Mouse (Mus musculus): ENCODE data around the gene Tubgcp2.

Gene Tubgcp2

GRCm38 (mm10) chr7:139984505-139984904, 52.0 kb downstream of the Tubgcp2 start:
- in situ Hi-C loops (cut with MboI; ENCODE audit: low sequenced_read_pairs): no loop called here

GRCm38 (mm10) chr7:139982058-139982457, 54.4 kb downstream of the Tubgcp2 start:
- in situ Hi-C loops (cut with MboI; ENCODE audit: low sequenced_read_pairs): no loop called here

GRCm38 (mm10) chr7:139980778-139981177, 55.7 kb downstream of the Tubgcp2 start:
- in situ Hi-C loops (cut with MboI; ENCODE audit: low sequenced_read_pairs): no loop called here

GRCm38 (mm10) chr7:139979011-139979719, 57.3 kb downstream of the Tubgcp2 start:
- in situ Hi-C loops (cut with MboI; ENCODE audit: low sequenced_read_pairs): no loop called here

- in situ Hi-C loops (cut with MboI; ENCODE audit: low sequenced_read_pairs): no loop called here
Measured at GRCm38 (mm10) chr7:139978278-139978892, 58.1 kb downstream of the Tubgcp2 start, which contains the start of gene 6430531B16Rik. 6430531B16Rik (minus strand) TSS chr7:139978755.

GRCm38 (mm10) chr7:139975471-139975870, 61.0 kb downstream of the Tubgcp2 start:
- in situ Hi-C loops (cut with MboI; ENCODE audit: low sequenced_read_pairs): no loop called here

- in situ Hi-C loops (cut with MboI; ENCODE audit: low sequenced_read_pairs): no loop called here
Measured at GRCm38 (mm10) chr7:139974307-139974706, 62.2 kb downstream of the Tubgcp2 start.

GRCm38 (mm10) chr7:139972923-139973331, 63.5 kb downstream of the Tubgcp2 start:
- in situ Hi-C loops (cut with MboI; ENCODE audit: low sequenced_read_pairs): no loop called here

- in situ Hi-C loops (cut with MboI; ENCODE audit: low sequenced_read_pairs): no loop called here
Measured at GRCm38 (mm10) chr7:139971436-139971835, 65.0 kb downstream of the Tubgcp2 start.

GRCm38 (mm10) chr7:139970979-139971378, 65.5 kb downstream of the Tubgcp2 start:
- in situ Hi-C loops (cut with MboI; ENCODE audit: low sequenced_read_pairs): no loop called here

GRCm38 (mm10) chr7:139970216-139970919, 66.1 kb downstream of the Tubgcp2 start:
- in situ Hi-C loops (cut with MboI; ENCODE audit: low sequenced_read_pairs): no loop called here

- in situ Hi-C loops (cut with MboI; ENCODE audit: low sequenced_read_pairs): no loop called here
Measured at GRCm38 (mm10) chr7:139969348-139970130, 66.9 kb downstream of the Tubgcp2 start.

- in situ Hi-C loops (cut with MboI; ENCODE audit: low sequenced_read_pairs): no loop called here
Measured at GRCm38 (mm10) chr7:139968428-139968827, 68.0 kb downstream of the Tubgcp2 start.

- in situ Hi-C loops (cut with MboI; ENCODE audit: low sequenced_read_pairs): no loop called here
Measured at GRCm38 (mm10) chr7:139967175-139967574, 69.3 kb downstream of the Tubgcp2 start.

- in situ Hi-C loops (cut with MboI; ENCODE audit: low sequenced_read_pairs): no loop called here
Measured at GRCm38 (mm10) chr7:139963814-139964213, 72.7 kb downstream of the Tubgcp2 start.

GRCm38 (mm10) chr7:139961141-139961540, 75.3 kb downstream of the Tubgcp2 start:
- in situ Hi-C loops (cut with MboI; ENCODE audit: low sequenced_read_pairs): no loop called here

GRCm38 (mm10) chr7:139957958-139958357, 78.5 kb downstream of the Tubgcp2 start:
- in situ Hi-C loops (cut with MboI; ENCODE audit: low sequenced_read_pairs): no loop called here

GRCm38 (mm10) chr7:139957437-139957836, 79.0 kb downstream of the Tubgcp2 start:
- in situ Hi-C loops (cut with MboI; ENCODE audit: low sequenced_read_pairs): no loop called here

- in situ Hi-C loops (cut with MboI; ENCODE audit: low sequenced_read_pairs): no loop called here
Measured at GRCm38 (mm10) chr7:139956658-139957057, 79.8 kb downstream of the Tubgcp2 start.

- in situ Hi-C loops (cut with MboI; ENCODE audit: low sequenced_read_pairs): no loop called here
Measured at GRCm38 (mm10) chr7:139955505-139955904, 81.0 kb downstream of the Tubgcp2 start.
